Mouse (Mus musculus): ENCODE data around the gene Pex14. TPM values are rescaled to one million over a fixed set of nuclear protein-coding genes. Genes with fewer than 3 reads are reported as not detected.

Pex14 gene
- total RNA-seq, 2 experiments from 2014 or later: 36.5 to 41.7 TPM

DNA sequence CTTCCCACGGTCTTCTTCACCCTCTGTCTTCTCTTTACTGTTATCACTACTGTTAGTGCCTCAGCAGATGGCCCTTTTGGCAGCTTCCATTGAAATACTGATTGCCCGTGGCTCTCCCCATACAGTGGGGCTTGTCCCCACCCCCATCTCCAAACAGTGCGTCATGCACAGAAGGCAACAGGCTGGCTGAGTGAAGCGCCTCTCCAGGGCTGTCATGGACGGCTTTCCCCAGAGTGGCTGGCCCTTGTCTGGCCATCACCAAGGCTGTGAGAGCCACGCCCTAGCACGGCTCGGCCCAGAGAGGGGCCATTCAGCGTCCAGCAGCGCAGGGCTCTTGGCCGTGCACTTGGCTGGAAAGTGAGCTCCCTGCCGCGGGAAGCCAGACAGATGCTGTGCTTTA is 164.5 kb downstream of the Pex14 start:
- intact Hi-C loops (cut with DNase I): no loop called here
- DNase-seq (ENCODE audit: low spot score in 2 of 2): peak; percentile 20 to 33

DNA sequence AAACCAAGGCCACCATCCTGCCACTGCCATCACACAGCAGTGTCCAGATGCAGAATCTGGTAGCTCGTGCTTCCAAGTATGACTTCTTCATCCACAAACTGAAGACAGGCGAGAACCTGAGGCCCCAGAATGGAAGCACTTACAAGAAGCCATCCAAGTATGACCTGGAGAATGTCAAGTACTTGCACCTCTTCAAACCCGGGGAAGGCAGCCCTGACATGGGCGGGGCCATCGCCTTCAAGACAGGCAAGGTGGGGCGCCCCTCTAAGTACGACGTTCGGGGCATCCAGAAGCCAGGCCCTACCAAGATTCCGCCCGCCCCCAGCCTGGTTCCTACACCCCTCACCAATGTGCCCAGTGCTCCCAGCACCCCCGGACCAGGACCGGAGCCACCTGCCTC is 166.6 kb downstream of the Pex14 start:
- intact Hi-C loops (cut with DNase I): no loop called here
- no peak for DNase-seq (ENCODE audit: low spot score in 2 of 2)

DNA sequence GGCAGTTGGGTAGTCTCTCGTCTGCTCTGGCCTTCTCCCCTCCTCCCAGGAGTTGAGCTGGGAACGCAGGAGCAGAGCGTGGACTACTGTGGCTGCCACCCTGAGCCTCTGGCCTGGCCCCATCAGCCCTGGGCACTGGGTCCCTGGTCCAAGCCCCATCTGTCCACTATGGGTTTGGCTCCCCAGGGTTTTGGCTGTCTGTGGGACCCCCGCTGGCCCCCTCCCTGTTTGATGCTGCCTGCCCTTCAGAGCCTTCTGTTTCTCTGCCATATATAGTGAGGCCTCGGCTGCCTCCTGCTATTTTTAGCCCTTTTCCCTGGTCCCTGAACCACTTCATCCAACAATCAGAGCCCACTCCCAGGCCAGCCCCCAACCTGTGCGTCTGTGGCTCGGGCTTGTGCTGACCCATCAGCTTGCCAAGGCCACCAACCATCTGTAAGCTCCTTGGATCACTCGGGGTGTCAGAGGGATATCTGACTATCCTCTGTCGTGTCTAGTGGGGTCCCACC is 168.9 kb downstream of the Pex14 start:
- intact Hi-C loops (cut with DNase I): no loop called here
- no peak for DNase-seq (ENCODE audit: low spot score in 2 of 2)

DNA sequence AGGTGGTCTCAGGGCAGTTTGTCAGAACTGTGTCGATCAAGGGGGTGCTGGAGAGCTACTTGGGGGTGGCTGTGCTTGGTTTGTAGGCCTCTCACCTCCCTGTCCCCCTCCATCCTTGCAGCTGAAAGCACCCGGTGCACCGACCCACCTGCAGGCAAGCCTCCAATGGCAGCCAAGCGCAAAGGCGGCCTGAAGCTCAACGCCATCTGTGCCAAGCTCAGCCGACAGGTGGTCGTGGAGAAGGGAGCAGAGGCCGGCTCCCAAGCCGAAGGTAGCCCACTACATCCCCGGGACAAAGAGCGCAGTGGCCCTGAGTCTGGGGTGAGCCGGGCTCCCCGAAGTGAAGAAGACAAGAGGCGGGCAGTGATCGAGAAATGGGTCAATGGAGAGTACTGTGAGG is 170.8 kb downstream of the Pex14 start:
- intact Hi-C loops (cut with DNase I): no loop called here
- DNase-seq (ENCODE audit: low spot score in 2 of 2): no peak

DNA sequence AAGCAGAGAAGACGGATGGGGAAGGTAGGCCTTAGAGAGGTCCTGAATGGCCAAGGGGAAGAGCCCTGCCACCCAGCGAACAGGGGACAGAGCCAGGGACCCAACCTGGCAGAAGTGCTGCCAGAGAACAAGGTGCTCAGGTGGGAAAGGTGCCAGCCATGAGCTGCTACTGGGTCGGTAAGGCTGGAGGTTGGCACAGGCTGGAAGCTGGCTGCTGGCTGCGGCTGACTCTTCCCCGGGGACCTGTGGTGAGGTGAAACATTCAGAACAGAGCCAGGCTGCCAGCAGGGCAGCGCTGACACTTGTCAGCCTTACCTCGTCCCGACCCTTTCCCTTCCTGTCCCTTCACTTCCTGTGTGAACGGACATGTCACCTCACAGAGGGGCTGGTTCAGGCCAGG is 171.4 kb downstream of the Pex14 start:
- DNase-seq (ENCODE audit: low spot score in 2 of 2): no peak
- intact Hi-C loops (cut with DNase I): no loop called here

- no peak for DNase-seq (ENCODE audit: low spot score in 2 of 2)
- intact Hi-C loops (cut with DNase I): no loop called here
Observed at GRCm38 (mm10) chr4:148926459-148926858, 173.2 kb downstream of the Pex14 start.

DNA sequence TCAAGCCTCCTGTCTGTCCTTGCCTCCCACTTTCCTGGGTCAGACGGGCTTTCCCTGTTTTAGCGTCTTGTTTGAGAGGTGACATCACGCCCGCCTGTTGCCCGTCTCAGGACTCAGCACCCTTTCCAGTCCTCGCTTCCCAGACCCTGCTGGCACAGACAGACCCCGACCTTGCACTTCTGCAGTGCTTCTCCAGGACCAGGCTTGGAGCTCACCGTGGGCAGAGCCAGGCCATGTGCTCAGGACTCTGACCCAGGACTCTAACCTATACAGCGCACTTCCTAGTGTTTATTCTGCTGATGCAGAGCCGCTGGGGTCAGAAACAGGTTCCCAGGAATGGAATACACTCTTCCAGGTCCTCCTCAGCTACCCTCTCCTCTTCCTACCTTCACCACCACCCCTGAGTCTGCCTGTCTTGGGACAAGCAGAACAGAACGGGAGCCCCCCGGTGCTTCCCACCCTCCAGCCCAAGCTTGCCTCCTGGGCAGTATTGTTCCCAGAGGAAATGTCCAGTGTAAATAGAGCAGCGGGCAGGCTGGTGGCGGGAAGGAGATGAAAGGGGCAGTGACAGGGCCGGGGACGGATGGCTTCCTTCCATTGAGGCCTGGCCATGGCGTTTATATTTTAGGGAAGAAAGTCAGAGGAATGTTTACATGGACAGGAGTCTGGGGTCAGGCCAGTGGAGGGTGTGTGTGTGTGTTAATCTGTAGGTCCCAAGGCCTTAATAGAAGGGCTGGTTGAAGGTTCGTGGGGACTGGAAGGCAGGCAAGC is 173.9 kb downstream of the Pex14 start:
- DNase-seq (ENCODE audit: low spot score in 2 of 2): no peak
- intact Hi-C loops (cut with DNase I): no loop called here

GRCm38 (mm10) chr4:148923976-148924375 is 175.7 kb downstream of the Pex14 start:
- DNase-seq (ENCODE audit: low spot score in 2 of 2): no peak
- intact Hi-C loops (cut with DNase I): no loop called here

- no peak for DNase-seq (ENCODE audit: low spot score in 2 of 2)
- intact Hi-C loops (cut with DNase I): no loop called here
Observed at GRCm38 (mm10) chr4:148923414-148923813, 176.3 kb downstream of the Pex14 start.

DNA sequence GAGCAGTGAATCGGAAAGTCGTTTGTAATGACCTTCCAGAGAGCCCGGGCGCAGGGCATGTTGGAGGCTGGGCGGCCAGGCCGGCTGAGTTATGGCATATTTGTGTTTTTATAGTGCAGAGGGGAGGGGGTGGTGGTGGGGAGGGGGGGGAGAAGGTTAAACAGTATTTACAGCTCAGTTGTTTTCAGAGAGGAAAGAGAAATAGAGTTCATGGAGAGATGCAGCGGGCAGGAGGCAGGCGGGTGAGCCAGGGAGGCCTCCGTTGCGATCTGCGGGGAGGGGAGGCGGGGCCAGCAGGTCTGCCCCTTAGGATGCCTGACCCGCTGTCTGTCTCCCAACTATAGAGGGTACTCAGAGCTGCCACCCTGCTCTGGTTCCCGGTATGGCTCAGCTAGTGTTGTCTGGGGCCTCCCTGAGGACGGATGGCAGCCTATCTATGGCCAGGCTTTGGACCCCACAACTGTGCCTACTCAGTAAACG is 177.4 kb downstream of the Pex14 start:
- intact Hi-C loops (cut with DNase I): no loop called here
- DNase-seq (ENCODE audit: low spot score in 2 of 2): no peak

- DNase-seq (ENCODE audit: low spot score in 2 of 2): no peak
- intact Hi-C loops (cut with DNase I): no loop called here
Observed at GRCm38 (mm10) chr4:148920610-148921009, 179.1 kb downstream of the Pex14 start.

DNA sequence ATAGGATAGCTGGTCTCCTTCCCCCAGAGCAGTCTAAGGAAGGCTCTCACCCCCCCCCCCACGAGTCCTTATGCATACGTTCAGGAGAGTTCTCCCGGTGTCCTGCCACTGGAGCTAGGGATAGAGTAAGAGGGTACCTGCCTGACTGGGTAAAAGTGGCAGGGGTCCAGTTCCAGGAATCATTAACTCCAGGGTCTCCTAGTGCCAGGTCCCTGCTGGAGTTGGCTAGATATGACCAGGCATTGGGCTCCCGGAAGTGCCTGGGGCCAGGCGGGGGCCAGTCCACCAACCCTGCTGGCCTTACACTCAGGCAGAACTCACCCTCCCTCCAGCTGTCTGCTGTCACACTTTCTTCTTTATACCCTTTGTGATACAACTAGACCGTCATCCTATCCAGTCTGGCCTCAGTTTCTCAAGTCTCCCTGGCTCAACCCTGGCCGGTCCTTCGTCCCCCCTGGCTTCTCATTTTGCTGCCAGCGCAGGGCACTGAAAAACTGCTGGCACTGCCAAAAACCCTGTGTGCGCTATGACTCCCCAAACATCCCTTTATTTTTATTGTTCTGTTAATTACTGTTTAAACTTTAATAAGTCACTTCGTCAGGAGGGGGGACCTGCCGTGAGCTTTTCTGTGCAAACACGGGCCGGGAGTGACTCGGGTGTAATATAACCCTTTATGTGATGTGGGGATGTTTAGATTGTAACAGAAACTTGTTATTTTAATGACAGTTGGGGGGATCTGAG is 180.8 kb downstream of the Pex14 start:
- no peak for DNase-seq (ENCODE audit: low spot score in 2 of 2)
- intact Hi-C loops (cut with DNase I): no loop called here

GRCm38 (mm10) chr4:148915849-148916248 is 183.8 kb downstream of the Pex14 start:
- no peak for DNase-seq (ENCODE audit: low spot score in 2 of 2)
- intact Hi-C loops (cut with DNase I): no loop called here

GRCm38 (mm10) chr4:148914863-148915622 is 184.6 kb downstream of the Pex14 start:
- intact Hi-C loops (cut with DNase I): no loop called here

GRCm38 (mm10) chr4:148912826-148913590 is 186.7 kb downstream of the Pex14 start:
- no peak for DNase-seq (ENCODE audit: low spot score in 2 of 2)
- intact Hi-C loops (cut with DNase I): no loop called here

More at GRCm38 (mm10) chr4:148914863-148915622, 184.6 kb downstream of the Pex14 start:
- DNase-seq (ENCODE audit: low spot score in 2 of 2): peak; percentile 22 to 39

- no peak for DNase-seq (ENCODE audit: low spot score in 2 of 2)
- intact Hi-C loops (cut with DNase I): no loop called here
Observed at GRCm38 (mm10) chr4:148912134-148912533, 187.5 kb downstream of the Pex14 start.

Data from left cerebral cortex, postnatal 14 days (tissue).